Mouse (Mus musculus): ENCODE data around the gene Vmn1r148. TPM values are rescaled to one million over a fixed set of nuclear protein-coding genes. Genes with fewer than 3 reads are reported as not detected.
"Not testable (repeated sequence)": the region's sequence is repeated elsewhere in the genome, so short reads cannot be mapped to it uniquely, and the experiment has no call there.

Gene Vmn1r148
- polyA plus RNA-seq (2015; fragmentation: Nextera tagmentation; extraction: Ambion mirVana): not detected in 2 replicates

DNA sequence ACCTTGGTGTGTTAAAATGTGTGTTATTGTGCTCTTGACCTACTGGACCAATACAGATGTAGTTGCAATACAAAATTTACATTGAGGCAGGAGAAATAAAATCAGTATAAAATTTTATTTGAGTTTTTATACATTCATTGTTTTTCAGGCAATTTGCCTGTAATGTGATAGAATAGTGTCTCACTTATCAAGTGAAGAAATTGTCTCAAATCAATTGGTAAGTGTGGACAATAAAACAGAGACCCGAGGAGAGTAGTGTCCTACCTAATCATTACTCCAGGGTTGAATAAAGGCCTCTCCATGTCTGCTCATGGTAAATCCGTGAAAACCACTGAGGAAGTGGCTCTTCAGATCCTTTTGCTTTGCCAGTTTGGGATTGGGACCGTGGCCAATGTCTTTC lies at the start of gene Vmn1r148:
Vmn1r148 (plus strand) TSS at position 301 of the 400 bp plus-strand sequence.
- H3K27me3 ChIP-seq (replicated peaks); H3K4me2 ChIP-seq; H3K9ac ChIP-seq; H3K4me1 ChIP-seq; ATAC-seq (ENCODE audit: insufficient read depth, low FRiP score, low read depth); H3K27ac ChIP-seq; H3K4me3 ChIP-seq (replicated peaks); H3K36me3 ChIP-seq; H3K9me3 ChIP-seq: not testable (repeated sequence)
- WGBS: no CpG with 5 or more reads among the region's 3 CpGs

DNA sequence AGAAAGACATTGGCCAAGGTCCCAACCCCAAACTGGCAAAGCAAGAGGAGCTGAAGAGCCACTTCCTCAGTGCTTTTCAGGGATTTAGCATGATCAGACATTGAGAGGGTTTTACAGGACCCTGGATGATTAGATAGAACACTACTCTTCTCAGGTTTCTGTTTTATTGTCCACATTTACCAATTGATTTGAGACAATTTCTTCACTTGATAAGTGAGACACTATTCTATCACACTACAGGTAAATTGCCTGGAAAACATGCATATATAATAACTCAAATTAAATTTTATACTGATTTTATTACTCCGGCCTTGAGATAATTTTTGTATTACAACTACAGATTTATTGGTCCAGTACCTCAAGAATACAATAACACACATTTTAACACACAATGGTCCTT lies 42.4 kb upstream of the Vmn1r148 start, which contains the start of gene Gm8660:
Gm8660 (minus strand) TSS at position 101 of the 400 bp plus-strand sequence.
- not testable (repeated sequence) for ATAC-seq (ENCODE audit: insufficient read depth, low FRiP score, low read depth); H3K4me2 ChIP-seq; H3K27me3 ChIP-seq (replicated peaks); H3K9me3 ChIP-seq; H3K4me1 ChIP-seq; H3K27ac ChIP-seq; H3K36me3 ChIP-seq; H3K9ac ChIP-seq; H3K4me3 ChIP-seq (replicated peaks)
- no CpG with 5 or more reads among the region's 1 CpGs for WGBS

DNA sequence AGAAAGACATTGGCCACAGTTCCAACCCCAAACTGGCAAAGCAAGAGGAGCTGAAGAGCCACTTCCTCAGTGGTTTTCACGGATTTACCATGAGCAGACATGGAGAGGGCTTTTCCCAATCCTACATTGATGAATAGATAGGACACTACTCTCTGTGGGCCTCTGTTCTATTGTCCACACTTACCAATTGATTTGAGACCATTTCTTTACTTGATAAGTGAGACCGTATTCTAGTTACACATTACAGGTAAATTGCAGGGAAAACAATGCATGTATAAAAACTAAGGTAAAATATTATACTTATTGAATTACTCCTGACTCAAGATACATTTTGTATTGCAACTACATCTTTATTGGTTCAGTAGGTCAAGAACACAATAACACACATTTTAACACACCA lies 24.7 kb downstream of the Vmn1r148 start, which contains the start of gene Vmn1r149:
Vmn1r149 (minus strand) TSS at position 101 of the 400 bp plus-strand sequence.
- H3K9me3 ChIP-seq; H3K9ac ChIP-seq; H3K4me1 ChIP-seq; H3K4me2 ChIP-seq; H3K27me3 ChIP-seq (replicated peaks); H3K36me3 ChIP-seq; H3K27ac ChIP-seq; H3K4me3 ChIP-seq (replicated peaks); ATAC-seq (ENCODE audit: insufficient read depth, low FRiP score, low read depth): not testable (repeated sequence)
- WGBS: no CpG with 5 or more reads among the region's 2 CpGs

DNA sequence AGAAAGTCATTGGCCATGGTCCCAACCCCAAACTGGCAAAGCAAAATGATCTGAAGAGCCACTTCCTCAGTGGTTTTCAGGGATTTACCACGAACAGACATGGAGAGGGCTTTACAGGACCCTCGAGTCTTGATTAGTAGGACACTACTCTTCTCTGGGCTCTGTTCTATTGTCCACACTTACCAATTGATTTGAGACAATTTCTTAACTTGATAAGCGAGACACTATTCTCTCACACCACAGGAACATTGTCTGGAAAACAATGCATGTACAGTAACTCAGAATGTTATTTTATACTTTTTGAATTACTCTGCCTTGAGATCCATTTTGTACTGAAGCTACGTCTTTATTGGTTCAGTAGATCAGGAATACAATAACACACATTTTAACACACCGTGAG lies 50.6 kb downstream of the Vmn1r148 start, which contains the start of gene Gm10665:
Gm10665 (minus strand) TSS at position 101 of the 400 bp plus-strand sequence.
- not testable (repeated sequence) for H3K9me3 ChIP-seq; ATAC-seq (ENCODE audit: insufficient read depth, low FRiP score, low read depth); H3K4me1 ChIP-seq; H3K4me2 ChIP-seq; H3K9ac ChIP-seq; H3K36me3 ChIP-seq; H3K27me3 ChIP-seq (replicated peaks); H3K27ac ChIP-seq; H3K4me3 ChIP-seq (replicated peaks)
- WGBS: no CpG with 5 or more reads among the region's 5 CpGs

Other genes with a start within 250 kb of the Vmn1r148 start
- gene Vmn1r142, start 249.5 kb upstream of the Vmn1r148 start, polyA plus RNA-seq (2015; fragmentation: Nextera tagmentation; extraction: Ambion mirVana): not detected in 2 replicates
- not detected in 2 replicates for gene Vmn1r143, start 224.2 kb upstream of the Vmn1r148 start, polyA plus RNA-seq (2015; fragmentation: Nextera tagmentation; extraction: Ambion mirVana)
- gene Gm8653, start 212.3 kb upstream of the Vmn1r148 start, polyA plus RNA-seq (2015; fragmentation: Nextera tagmentation; extraction: Ambion mirVana): not detected in 2 replicates
- gene Gm8453, start 184.1 kb upstream of the Vmn1r148 start, polyA plus RNA-seq (2015; fragmentation: Nextera tagmentation; extraction: Ambion mirVana): not detected in 2 replicates
- not detected in 2 replicates for gene Gm4187, start 83.9 kb upstream of the Vmn1r148 start, polyA plus RNA-seq (2015; fragmentation: Nextera tagmentation; extraction: Ambion mirVana)
- gene Gm8660, start 42.5 kb upstream of the Vmn1r148 start, polyA plus RNA-seq (2015; fragmentation: Nextera tagmentation; extraction: Ambion mirVana): not detected in 2 replicates
- gene Vmn1r149, start 24.6 kb downstream of the Vmn1r148 start, polyA plus RNA-seq (2015; fragmentation: Nextera tagmentation; extraction: Ambion mirVana): not detected in 2 replicates
- gene Gm10665, start 50.5 kb downstream of the Vmn1r148 start, polyA plus RNA-seq (2015; fragmentation: Nextera tagmentation; extraction: Ambion mirVana): not detected in 2 replicates
- not detected in 2 replicates for gene Vmn1r151, start 86.1 kb downstream of the Vmn1r148 start, polyA plus RNA-seq (2015; fragmentation: Nextera tagmentation; extraction: Ambion mirVana)
- gene Vmn1r152, start 109.4 kb downstream of the Vmn1r148 start, polyA plus RNA-seq (2015; fragmentation: Nextera tagmentation; extraction: Ambion mirVana): not detected in 2 replicates
- gene Gm8677, start 121.3 kb downstream of the Vmn1r148 start, polyA plus RNA-seq (2015; fragmentation: Nextera tagmentation; extraction: Ambion mirVana): not detected in 2 replicates
- not detected in 2 replicates for gene Gm4201, start 151.8 kb downstream of the Vmn1r148 start, polyA plus RNA-seq (2015; fragmentation: Nextera tagmentation; extraction: Ambion mirVana)
- gene Gm4565, start 174.5 kb downstream of the Vmn1r148 start, polyA plus RNA-seq (2015; fragmentation: Nextera tagmentation; extraction: Ambion mirVana): not detected in 2 replicates
- not detected in 2 replicates for gene Vmn1r155, start 244.4 kb downstream of the Vmn1r148 start, polyA plus RNA-seq (2015; fragmentation: Nextera tagmentation; extraction: Ambion mirVana)

Data from stomach, embryonic 15.5 days (tissue).